In the genomic region with DNA sequence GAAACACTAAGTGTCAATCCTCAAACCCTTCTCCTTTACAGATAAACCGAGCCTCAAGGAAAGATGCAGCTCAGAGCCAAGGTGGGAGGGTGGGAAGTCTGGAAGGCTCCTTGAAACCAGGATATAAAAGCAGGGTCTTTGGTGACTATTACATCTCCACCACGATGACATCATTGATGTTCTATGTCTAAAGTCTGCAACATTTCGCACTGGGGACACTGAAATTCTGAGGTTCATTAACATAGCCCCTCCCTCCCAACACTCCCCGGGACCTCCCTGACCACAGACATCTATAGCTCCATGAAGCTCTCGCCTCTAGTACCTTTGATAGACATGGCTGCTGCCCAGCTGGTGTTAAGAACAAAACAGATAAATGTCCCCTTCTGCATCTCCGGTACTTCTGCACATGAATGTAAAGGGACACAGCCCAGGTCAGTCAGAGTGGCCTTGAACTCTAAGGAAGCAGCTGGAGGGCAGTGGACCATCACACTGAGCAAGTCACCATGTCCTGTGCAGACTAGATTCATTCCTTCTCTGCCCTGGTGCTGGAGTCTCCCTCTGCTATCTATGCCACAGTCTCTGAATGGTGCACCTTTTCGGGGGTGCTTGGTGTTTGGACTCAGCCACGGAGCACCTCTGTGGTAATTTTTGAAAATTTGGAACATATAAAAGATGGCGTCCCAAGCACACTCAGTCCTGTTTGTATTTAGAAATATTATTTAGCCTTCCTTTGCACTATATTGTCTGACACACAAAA, we compare ENCODE assay signal across 21 mouse cellular contexts. TPM values are rescaled to one million over a fixed set of nuclear protein-coding genes. Genes with fewer than 3 reads are reported as not detected.
DNase-seq lines count a peak whose midpoint lies in the region; ATAC-seq and TF ChIP-seq lines count a peak whose summit lies in the region.
"Had no signal": no experiment of that assay in that cellular context is flagged by ENCODE, and none has a peak within 500 bp of the region (broad histone marks: within the 10 kb centered on the region; RNA-seq: fewer than 3 reads in every experiment).

No protein-coding gene starts in this region.

- no peak for DNase-seq in hindbrain, embryonic 10.5 days (ENCODE audit: low spot score)
- DNase-seq in testis, postnatal 10 days (ENCODE audit: low spot score): peak; percentile 27
- no peak for DNase-seq in testis, postnatal 14 days (ENCODE audit: low spot score)
- DNase-seq in kidney, postnatal 10 days: no peak
- DNase-seq: cerebellum, postnatal 10 days; embryo, embryonic 11 days; lung, postnatal 36 days; right cerebral cortex, adult 18-20 months had no signal

- no peaks in the 10 kb centered on the region for H3K36me3 ChIP-seq in hindbrain, embryonic 10.5 days
- H3K36me3 ChIP-seq in hindbrain, embryonic 12.5 days: no peaks in the 10 kb centered on the region
- H3K36me3 ChIP-seq in myocyte (ENCODE audit: control insufficient read depth, insufficient read depth): no peaks in the 10 kb centered on the region
- H3K36me3 ChIP-seq: forebrain, embryonic 15.5 days; midbrain, embryonic 15.5 days; stomach, embryonic 15.5 days had no signal

- H3K9ac ChIP-seq in hindbrain, embryonic 12.5 days: no peak overlapping the region
- H3K9ac ChIP-seq: forebrain, embryonic 15.5 days; midbrain, embryonic 15.5 days; stomach, embryonic 15.5 days had no signal

- no peaks in the 10 kb centered on the region for H3K27me3 ChIP-seq in hindbrain, embryonic 10.5 days (ENCODE audit: insufficient read depth, poor library complexity, severe bottlenecking)
- no peaks in the 10 kb centered on the region for H3K27me3 ChIP-seq in hindbrain, embryonic 12.5 days
- H3K27me3 ChIP-seq in myocyte (ENCODE audit: control insufficient read depth, insufficient read depth, insufficient read length): no peaks in the 10 kb centered on the region
- H3K27me3 ChIP-seq: forebrain, embryonic 15.5 days; midbrain, embryonic 15.5 days; stomach, embryonic 15.5 days had no signal

- no peak overlapping the region for H3ac ChIP-seq in myocyte (ENCODE audit: control insufficient read depth, insufficient read length)

- no peak for ATAC-seq in hindbrain, embryonic 12.5 days (ENCODE audit: low FRiP score)
- ATAC-seq: CD4-positive, CD25-positive, alpha-beta regulatory T cell, adult 4 months; forebrain, embryonic 15.5 days had no signal

- 82% methylated on average over 9 of the region's 9 CpGs for WGBS in hindbrain, embryonic 10.5 days
- WGBS in hindbrain, embryonic 12.5 days: 83% methylated on average over 9 of the region's 9 CpGs

- no peak for TF ChIP-seq POLR2A in embryonic fibroblast, embryonic 13.5 days (IDR thresholded peaks at IDR 0.05; ENCODE audit: low read depth, low read length)
- no peak for TF ChIP-seq POLR2A in myocyte (IDR thresholded peaks at IDR 0.05; ENCODE audit: insufficient read length, low read depth)

- H3K4me1 ChIP-seq in hindbrain, embryonic 10.5 days (replicated peaks): peaks cover 39% of the 10 kb centered on the region
- H3K4me1 ChIP-seq in hindbrain, embryonic 12.5 days: peaks cover 5% of the 10 kb centered on the region; the same call in 1 of the 2 replicates
- H3K4me1 ChIP-seq in embryonic fibroblast, embryonic 13.5 days (ENCODE audit: control insufficient read depth, insufficient read depth, low read length): peaks cover 39% of the 10 kb centered on the region
- H3K4me1 ChIP-seq: forebrain, embryonic 15.5 days; midbrain, embryonic 15.5 days had no signal

- 0 out of 2 replicates have a peak overlapping the region, but pooled peaks have one; percentile 29 for H3K27ac ChIP-seq in hindbrain, embryonic 10.5 days
- no peak overlapping the region for H3K27ac ChIP-seq in hindbrain, embryonic 12.5 days
- H3K27ac ChIP-seq in embryonic fibroblast, embryonic 13.5 days (ENCODE audit: insufficient read depth, low read length): peak overlapping the region; percentile 83
- H3K27ac ChIP-seq: forebrain, embryonic 15.5 days; layer of hippocampus, adult 2 months; midbrain, embryonic 15.5 days; stomach, embryonic 15.5 days had no signal

- no peaks in the 10 kb centered on the region for H3K79me2 ChIP-seq in myocyte (ENCODE audit: control insufficient read depth, insufficient read depth)

- H3K4me2 ChIP-seq in hindbrain, embryonic 12.5 days (replicated peaks): no peak overlapping the region
- peak overlapping the region; percentile 28 for H3K4me2 ChIP-seq in myocyte (ENCODE audit: low read depth)
- H3K4me2 ChIP-seq: forebrain, embryonic 15.5 days; midbrain, embryonic 15.5 days; stomach, embryonic 15.5 days had no signal

- no peak overlapping the region for H3K4me3 ChIP-seq in hindbrain, embryonic 10.5 days
- H3K4me3 ChIP-seq in hindbrain, embryonic 12.5 days: no peak overlapping the region
- H3K4me3 ChIP-seq in embryonic fibroblast, embryonic 13.5 days (ENCODE audit: insufficient read depth, low read length): no peak overlapping the region
- no peak overlapping the region for H3K4me3 ChIP-seq in myocyte
- H3K4me3 ChIP-seq: erythroblast, embryonic 14.5 days; forebrain, embryonic 15.5 days; layer of hippocampus, adult 2 months; midbrain, embryonic 15.5 days; stomach, embryonic 15.5 days had no signal

- TF ChIP-seq CTCF in embryonic fibroblast, embryonic 13.5 days (IDR thresholded peaks at IDR 0.05; ENCODE audit: borderline replicate concordance, insufficient read depth, low read length): no peak

- H3K9me3 ChIP-seq in hindbrain, embryonic 10.5 days: no peaks in the 10 kb centered on the region
- H3K9me3 ChIP-seq in hindbrain, embryonic 12.5 days (replicated peaks): no peaks in the 10 kb centered on the region
- H3K9me3 ChIP-seq: forebrain, embryonic 15.5 days; midbrain, embryonic 15.5 days; stomach, embryonic 15.5 days had no signal

TF ChIP-seq in myocyte, 11 proteins besides CTCF, POLR2A, EP300 and RAD21:
- no peak for TF ChIP-seq POLR2AphosphoS2 (IDR thresholded peaks at IDR 0.05; ENCODE audit: insufficient read length, low read depth)
- no peak for TF ChIP-seq MAX (IDR thresholded peaks at IDR 0.05; ENCODE audit: low read depth)
- TF ChIP-seq TCF3 (IDR thresholded peaks at IDR 0.05; ENCODE audit: insufficient read length, low read depth): no peak
- TF ChIP-seq USF1 (IDR thresholded peaks at IDR 0.05; ENCODE audit: low read depth): no peak
- no peak for TF ChIP-seq TCF12 (IDR thresholded peaks at IDR 0.05; ENCODE audit: insufficient read depth, poor library complexity, severe bottlenecking)
- TF ChIP-seq E2F4 (IDR thresholded peaks at IDR 0.05; ENCODE audit: insufficient read depth): no peak
- TF ChIP-seq CEBPB (IDR thresholded peaks at IDR 0.05; ENCODE audit: insufficient read depth, poor library complexity, severe bottlenecking): no peak
- TF ChIP-seq SRF (IDR thresholded peaks at IDR 0.05; ENCODE audit: control insufficient read depth, insufficient read length, low read depth): no peak
- TF ChIP-seq REST (IDR thresholded peaks at IDR 0.05; ENCODE audit: insufficient read depth, insufficient read length): no peak

RNA-seq across cellular contexts. Expression of gene Ggta1, which starts 13.9 kb away (rescaled TPM):
- polyA plus RNA-seq in hindbrain, embryonic 10.5 days (2016; fragmentation: Nextera tagmentation; extraction: Ambion mirVana): 5.0 and 6.4 TPM in 2 replicates
- 6.4 and 7.6 TPM in 2 replicates for polyA plus RNA-seq in hindbrain, embryonic 12.5 days (2016; fragmentation: Nextera tagmentation; extraction: Ambion mirVana)
- polyA plus RNA-seq in embryonic fibroblast, embryonic 13.5 days (2011; ENCODE audit: insufficient read length, low read depth, missing spikeins): 58.5 and 77.0 TPM in 2 replicates
- polyA plus RNA-seq in myocyte (2012; fragmentation: generic; extraction: Trizol): 4.9 TPM

RNA-seq across cellular contexts. Expression of gene 4930402F06Rik, which starts 52.1 kb away (rescaled TPM):
- not detected in 2 replicates for polyA plus RNA-seq in hindbrain, embryonic 10.5 days (2016; fragmentation: Nextera tagmentation; extraction: Ambion mirVana)
- not detected in 2 replicates for polyA plus RNA-seq in hindbrain, embryonic 12.5 days (2016; fragmentation: Nextera tagmentation; extraction: Ambion mirVana)
- polyA plus RNA-seq in embryonic fibroblast, embryonic 13.5 days (2011; ENCODE audit: insufficient read length, low read depth, missing spikeins): not detected in 2 replicates
- polyA plus RNA-seq in myocyte (2012; fragmentation: generic; extraction: Trizol): not detected
- polyA plus RNA-seq: CD4-positive, CD25-positive, alpha-beta regulatory T cell, adult 4 months; erythroblast, embryonic 14.5 days; forebrain, embryonic 15.5 days; gonadal fat pad, adult 2 months; intestine, embryonic 14.5 days; kidney, embryonic 14.5 days; liver, embryonic 16.5 days; midbrain, embryonic 15.5 days; stomach, embryonic 15.5 days had no signal
